Mouse (Mus musculus) heart, adult 2 months (tissue): ENCODE results near the gene Rab17.

ENCODE experiments used
- CTCF ChIP-seq: fragments of 200-600 bp; IDR thresholded peaks from 2 replicates; pipeline ENCODE4 v1.8.1; 2022; ENCODE audit warnings: antibody characterized with exemption, mild to moderate bottlenecking, moderate library complexity
- EP300 ChIP-seq: fragments of 200-500 bp; IDR thresholded peaks from 2 replicates; pipeline ENCODE4 v1.6.1; 2011; ENCODE audit warnings: low read depth, low read length, control low read depth; ENCODE audit not compliant: insufficient read depth
- POLR2A ChIP-seq: fragments of 200-500 bp; IDR thresholded peaks from 2 replicates; pipeline ENCODE4 v1.6.1; 2011; ENCODE audit warnings: mild to moderate bottlenecking, low read depth, low read length, control low read depth; ENCODE audit not compliant: insufficient read depth

DNA sequence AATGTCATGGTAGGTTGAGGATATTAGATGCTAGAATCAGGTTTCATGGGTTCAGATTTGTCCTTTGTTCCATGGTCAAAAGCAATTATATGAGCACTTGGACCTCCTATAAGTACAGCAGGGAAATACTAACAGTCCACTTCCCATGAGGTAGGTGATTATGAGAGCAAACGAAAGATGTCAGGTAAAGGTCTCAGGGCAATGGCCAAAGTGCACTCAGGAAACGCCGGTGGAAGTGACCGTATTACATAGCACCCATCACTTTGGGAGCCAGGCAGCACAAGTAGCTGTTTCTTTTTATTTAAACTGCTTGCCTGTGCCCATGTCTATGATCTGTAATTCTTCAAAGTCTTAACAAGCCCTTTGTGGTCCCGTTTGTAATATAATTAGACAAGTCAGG, 36.6 kb upstream of the Rab17 start:
- no peak for TF ChIP-seq CTCF
- no peak for TF ChIP-seq POLR2A
- TF ChIP-seq EP300, result no peak
